Mouse (Mus musculus): ENCODE results near the gene E330017A01Rik.
"Not testable (repeated sequence)": the region's sequence is repeated elsewhere in the genome, so short reads cannot be mapped to it uniquely, and the experiment has no call there.

Gene E330017A01Rik

GRCm38 (mm10) chr16:58638689-58639175 lies at the start of gene E330017A01Rik:
E330017A01Rik (minus strand) TSS chr16:58638739.
- DNase-seq: no peak

GRCm38 (mm10) chr16:58685548-58686537 lies 47.3 kb upstream of the E330017A01Rik start:
- no peak for DNase-seq

GRCm38 (mm10) chr16:58684537-58684936 lies 46.0 kb upstream of the E330017A01Rik start:
- no peak for DNase-seq

GRCm38 (mm10) chr16:58683911-58684310 lies 45.4 kb upstream of the E330017A01Rik start:
- DNase-seq: no peak

GRCm38 (mm10) chr16:58682870-58683269 lies 44.3 kb upstream of the E330017A01Rik start:
- DNase-seq: no peak

- DNase-seq: no peak
Measured at GRCm38 (mm10) chr16:58682046-58682445, 43.5 kb upstream of the E330017A01Rik start.

GRCm38 (mm10) chr16:58678660-58679059 lies 40.1 kb upstream of the E330017A01Rik start:
- no peak for DNase-seq

- DNase-seq: no peak
Measured at GRCm38 (mm10) chr16:58677491-58677890, 39.0 kb upstream of the E330017A01Rik start.

- no peak for DNase-seq
Measured at GRCm38 (mm10) chr16:58676633-58677032, 38.1 kb upstream of the E330017A01Rik start.

- DNase-seq: no peak
Measured at GRCm38 (mm10) chr16:58676156-58676555, 37.6 kb upstream of the E330017A01Rik start.

GRCm38 (mm10) chr16:58675256-58675655 lies 36.7 kb upstream of the E330017A01Rik start:
- DNase-seq: peak; percentile 49

GRCm38 (mm10) chr16:58673811-58674410 lies 35.4 kb upstream of the E330017A01Rik start:
- peak; percentile 48 for DNase-seq

- no peak for DNase-seq
Measured at GRCm38 (mm10) chr16:58672396-58672795, 33.9 kb upstream of the E330017A01Rik start.

GRCm38 (mm10) chr16:58671212-58671985 lies 32.9 kb upstream of the E330017A01Rik start:
- DNase-seq: no peak

- no peak for DNase-seq
Measured at GRCm38 (mm10) chr16:58670643-58671042, 32.1 kb upstream of the E330017A01Rik start.

GRCm38 (mm10) chr16:58669917-58670630 lies 31.5 kb upstream of the E330017A01Rik start, which contains the start of gene Cpox:
Cpox (plus strand) TSS chr16:58670292.
- peak; percentile 87 for DNase-seq

GRCm38 (mm10) chr16:58669264-58669663 lies 30.7 kb upstream of the E330017A01Rik start:
- DNase-seq: peak; percentile 25

GRCm38 (mm10) chr16:58668586-58668985 lies 30.0 kb upstream of the E330017A01Rik start:
- no peak for DNase-seq

- DNase-seq: not testable (repeated sequence)
Measured at GRCm38 (mm10) chr16:58666681-58667080, 28.1 kb upstream of the E330017A01Rik start.

- DNase-seq: not testable (repeated sequence)
Measured at GRCm38 (mm10) chr16:58665137-58665536, 26.6 kb upstream of the E330017A01Rik start.

- no peak for DNase-seq
Measured at GRCm38 (mm10) chr16:58663816-58664215, 25.3 kb upstream of the E330017A01Rik start.

- no peak for DNase-seq
Measured at GRCm38 (mm10) chr16:58663021-58663420, 24.5 kb upstream of the E330017A01Rik start.
